In the genomic region with DNA sequence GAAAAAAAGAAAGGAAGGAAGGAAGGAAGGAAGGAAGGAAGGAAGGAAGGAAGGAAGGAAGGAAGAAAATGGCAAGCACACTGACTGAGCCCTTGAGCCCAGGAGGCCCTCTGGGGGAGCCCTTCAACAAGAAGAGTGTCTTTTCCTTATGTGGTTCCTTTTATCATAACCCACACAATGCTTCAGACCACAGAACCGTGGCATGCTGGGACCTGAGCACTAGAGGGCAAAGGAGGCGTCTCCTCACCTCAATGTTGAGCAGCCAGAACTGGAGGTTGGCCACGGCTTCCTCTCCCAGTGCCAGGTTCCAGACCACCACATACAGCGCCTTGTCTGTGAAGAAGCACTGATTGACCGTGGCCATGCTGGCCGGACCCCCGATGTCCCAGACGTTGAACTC, we compare ENCODE assay signal across 26 mouse cellular contexts.
DNase-seq lines count a peak whose midpoint lies in the region; ATAC-seq and TF ChIP-seq lines count a peak whose summit lies in the region.
"Had no signal": no experiment of that assay in that cellular context is flagged by ENCODE, and none has a peak within 500 bp of the region (broad histone marks: within the 10 kb centered on the region; RNA-seq: fewer than 3 reads in every experiment).

No protein-coding gene starts in this region.

- TF ChIP-seq CTCF in liver, embryonic 14.5 days (IDR thresholded peaks at IDR 0.05; ENCODE audit: low read depth): peak; percentile 10; the same call in 1 of the 2 replicates

- no peaks in the 10 kb centered on the region for H3K27me3 ChIP-seq in liver, embryonic 14.5 days (ENCODE audit: control insufficient read depth, insufficient read depth, low read length)
- H3K27me3 ChIP-seq in liver, embryonic 11.5 days (replicated peaks; ENCODE audit: control insufficient read depth, insufficient read depth, low read length): no peaks in the 10 kb centered on the region
- no peaks in the 10 kb centered on the region for H3K27me3 ChIP-seq in kidney, embryonic 14.5 days (ENCODE audit: control insufficient read depth, insufficient read depth, low read length)
- H3K27me3 ChIP-seq in limb, embryonic 10.5 days (ENCODE audit: low read depth, poor library complexity, severe bottlenecking): no peaks in the 10 kb centered on the region
- H3K27me3 ChIP-seq: CH12.LX; forebrain, embryonic 15.5 days; kidney, embryonic 15.5 days; liver, embryonic 15.5 days; lung, embryonic 15.5 days; neural tube, embryonic 13.5 days had no signal

- no peak overlapping the region for H3K9ac ChIP-seq in liver, embryonic 14.5 days (replicated peaks)
- no peak overlapping the region for H3K9ac ChIP-seq in liver, embryonic 11.5 days (ENCODE audit: low read depth, low read length)
- H3K9ac ChIP-seq in kidney, embryonic 14.5 days (ENCODE audit: low read depth, low read length): no peak overlapping the region
- H3K9ac ChIP-seq: forebrain, embryonic 15.5 days; kidney, embryonic 15.5 days; liver, embryonic 15.5 days; lung, embryonic 15.5 days; neural tube, embryonic 13.5 days had no signal

- no peak for TF ChIP-seq EP300 in liver, embryonic 14.5 days (IDR thresholded peaks at IDR 0.05; ENCODE audit: low read depth)

- no peak for DNase-seq in liver, embryonic 14.5 days (ENCODE audit: low read depth in 3 of 3, low spot score in 3 of 3)
- DNase-seq in liver, embryonic 11.5 days (ENCODE audit: low spot score): no peak
- DNase-seq in kidney, adult 9 months: no peak
- no peak for DNase-seq in limb, embryonic 10.5 days (ENCODE audit: low spot score)
- DNase-seq: cerebellum, adult 8-10 months; kidney, postnatal 36 days; midbrain, embryonic 14.5 days; retina, postnatal 1 day; right cerebral cortex, postnatal 25 days; spleen, adult 18-20 months had no signal

- ATAC-seq in liver, embryonic 14.5 days (ENCODE audit: insufficient read depth): no peak
- no peak for ATAC-seq in liver, embryonic 11.5 days (replicated peaks; ENCODE audit: low FRiP score)
- peak; percentile 97 for ATAC-seq in common myeloid progenitor, adult 5-6 weeks (replicated peaks; ENCODE audit: low read depth, poor library complexity, severe bottlenecking)
- ATAC-seq in megakaryocyte-erythroid progenitor cell, adult 5-6 weeks (replicated peaks; ENCODE audit: low FRiP score, low TSS enrichment, poor library complexity, severe bottlenecking): peak; percentile 89
- ATAC-seq in kidney, embryonic 14.5 days (ENCODE audit: low FRiP score, low TSS enrichment): no peak
- ATAC-seq: forebrain, embryonic 15.5 days; hindbrain, postnatal 0 days; intestine, embryonic 16.5 days had no signal

- H3K4me2 ChIP-seq in liver, embryonic 14.5 days (ENCODE audit: low read depth): no peak overlapping the region
- H3K4me2 ChIP-seq in liver, embryonic 11.5 days: no peak overlapping the region
- no peak overlapping the region for H3K4me2 ChIP-seq in kidney, embryonic 14.5 days (replicated peaks; ENCODE audit: low read depth, low read length)
- H3K4me2 ChIP-seq: forebrain, embryonic 15.5 days; heart, embryonic 11.5 days; kidney, embryonic 15.5 days; liver, embryonic 15.5 days; lung, embryonic 15.5 days; neural tube, embryonic 13.5 days had no signal

- 62% methylated on average over 8 of the region's 8 CpGs for WGBS in liver, embryonic 14.5 days (ENCODE audit: insufficient replicate concordance)
- WGBS in liver, embryonic 11.5 days: 81% methylated on average over 8 of the region's 8 CpGs
- 92% methylated on average over 8 of the region's 8 CpGs for WGBS in kidney, embryonic 14.5 days
- 89% methylated on average over 8 of the region's 8 CpGs for WGBS in limb, embryonic 10.5 days

- no peaks in the 10 kb centered on the region; the same call in 1 of the 2 replicates for H3K36me3 ChIP-seq in liver, embryonic 14.5 days (replicated peaks; ENCODE audit: control insufficient read depth, insufficient read depth, low read depth)
- peaks cover 11% of the 10 kb centered on the region; the same call in 1 of the 2 replicates for H3K36me3 ChIP-seq in liver, embryonic 11.5 days (ENCODE audit: control insufficient read depth, insufficient read depth, low read length)
- H3K36me3 ChIP-seq in kidney, embryonic 14.5 days (ENCODE audit: control insufficient read depth, insufficient read depth, low read length): peaks cover 17% of the 10 kb centered on the region
- H3K36me3 ChIP-seq in limb, embryonic 10.5 days: peaks cover 42% of the 10 kb centered on the region
- H3K36me3 ChIP-seq: forebrain, embryonic 15.5 days; G1E had no signal

- no peak overlapping the region for H3K27ac ChIP-seq in liver, embryonic 14.5 days
- no peak overlapping the region for H3K27ac ChIP-seq in liver, embryonic 11.5 days (ENCODE audit: low read depth, low read length)
- H3K27ac ChIP-seq in kidney, embryonic 14.5 days (ENCODE audit: low read depth, low read length): no peak overlapping the region
- no peak overlapping the region for H3K27ac ChIP-seq in limb, embryonic 10.5 days
- H3K27ac ChIP-seq: forebrain, embryonic 15.5 days; hindbrain, embryonic 10.5 days; hindbrain, postnatal 0 days; kidney, embryonic 15.5 days; liver, embryonic 15.5 days; macrophage; neural tube, embryonic 13.5 days had no signal

- H3K4me3 ChIP-seq in liver, embryonic 14.5 days (ENCODE audit: insufficient read depth in 1 of 2, low read depth in 2 of 2, low read length in 2 of 2): no peak overlapping the region
- no peak overlapping the region for H3K4me3 ChIP-seq in liver, embryonic 11.5 days (ENCODE audit: low read depth, low read length)
- no peak overlapping the region for H3K4me3 ChIP-seq in kidney, embryonic 14.5 days (ENCODE audit: low read length)
- H3K4me3 ChIP-seq in limb, embryonic 10.5 days: no peak overlapping the region
- H3K4me3 ChIP-seq: embryonic facial prominence, embryonic 10.5 days; forebrain, embryonic 15.5 days; hindbrain, embryonic 10.5 days; kidney, embryonic 15.5 days; liver, embryonic 15.5 days; lung, embryonic 15.5 days; neural tube, embryonic 13.5 days had no signal

- no peaks in the 10 kb centered on the region for H3K9me3 ChIP-seq in liver, embryonic 14.5 days (ENCODE audit: control insufficient read depth, low read length)
- H3K9me3 ChIP-seq in liver, embryonic 11.5 days (ENCODE audit: control insufficient read depth, low read length): no peaks in the 10 kb centered on the region
- H3K9me3 ChIP-seq in kidney, embryonic 14.5 days (ENCODE audit: control insufficient read depth, low read length): no peaks in the 10 kb centered on the region
- H3K9me3 ChIP-seq in limb, embryonic 10.5 days (replicated peaks): no peaks in the 10 kb centered on the region
- H3K9me3 ChIP-seq: embryonic facial prominence, embryonic 10.5 days; forebrain, embryonic 15.5 days; G1E; hindbrain, embryonic 10.5 days; kidney, embryonic 15.5 days; liver, embryonic 15.5 days; lung, embryonic 15.5 days; neural tube, embryonic 13.5 days had no signal

- no peaks in the 10 kb centered on the region for H3K4me1 ChIP-seq in liver, embryonic 14.5 days (replicated peaks; ENCODE audit: control insufficient read depth in 2 of 2, insufficient read depth in 2 of 2, low read length in 1 of 2)
- H3K4me1 ChIP-seq in liver, embryonic 11.5 days (replicated peaks; ENCODE audit: control insufficient read depth, insufficient read depth, low read length): peaks cover 10% of the 10 kb centered on the region; the same call in 1 of the 2 replicates
- no peaks in the 10 kb centered on the region for H3K4me1 ChIP-seq in kidney, embryonic 14.5 days (ENCODE audit: control insufficient read depth, insufficient read depth, low read length)
- peaks cover 14% of the 10 kb centered on the region for H3K4me1 ChIP-seq in limb, embryonic 10.5 days
- H3K4me1 ChIP-seq: liver, embryonic 15.5 days had no signal

Comparison
In these comparisons a context has a peak if more than half of its experiments do, and no peak if none do; other contexts are left out.
1. ATAC-seq: peak in common myeloid progenitor, adult 5-6 weeks (single experiment) and megakaryocyte-erythroid progenitor cell, adult 5-6 weeks (single experiment); none in liver, embryonic 14.5 days (single experiment), liver, embryonic 11.5 days (single experiment) and kidney, embryonic 14.5 days (single experiment).